ENCODE assay signal across 28 mouse cellular contexts in genomic region chr4:3064571-3064970, GRCm38 (mm10).
DNase-seq lines count a peak whose midpoint lies in the region; ATAC-seq lines count a peak whose summit lies in the region.
"Had no signal": no experiment of that assay in that cellular context is flagged by ENCODE, and none has a peak within 500 bp of the region (broad histone marks: within the 10 kb centered on the region; RNA-seq: fewer than 3 reads in every experiment).

No protein-coding gene starts in this region.

- H3K4me1 ChIP-seq in forebrain, embryonic 11.5 days (replicated peaks; ENCODE audit: control insufficient read depth, insufficient read depth, low read length), result no peaks in the 10 kb centered on the region
- no peaks in the 10 kb centered on the region for H3K4me1 ChIP-seq in forebrain, embryonic 12.5 days
- H3K4me1 ChIP-seq: embryonic facial prominence, embryonic 12.5 days; hindbrain, embryonic 12.5 days; intestine, embryonic 15.5 days; liver, embryonic 12.5 days; midbrain, embryonic 10.5 days; midbrain, embryonic 15.5 days had no signal

- H3K36me3 ChIP-seq in forebrain, embryonic 11.5 days (ENCODE audit: control insufficient read depth, insufficient read depth, low read length), result no peaks in the 10 kb centered on the region; the same call in 1 of the 2 replicates
- 0 out of 2 replicates have a peak, but pooled peaks cover 5% of the 10 kb centered on the region for H3K36me3 ChIP-seq in forebrain, embryonic 12.5 days (replicated peaks)
- H3K36me3 ChIP-seq: embryonic facial prominence, embryonic 12.5 days; hindbrain, embryonic 12.5 days; intestine, embryonic 15.5 days; liver, embryonic 12.5 days; midbrain, embryonic 10.5 days; midbrain, embryonic 15.5 days had no signal

- 32% methylated on average over 3 of the region's 3 CpGs for WGBS in forebrain, embryonic 11.5 days
- WGBS in forebrain, embryonic 12.5 days, result 39% methylated on average over 3 of the region's 3 CpGs

- no peak overlapping the region for H3K4me2 ChIP-seq in forebrain, embryonic 11.5 days (ENCODE audit: low read depth, low read length, severe bottlenecking)
- H3K4me2 ChIP-seq in forebrain, embryonic 12.5 days, result no peak overlapping the region
- H3K4me2 ChIP-seq: embryonic facial prominence, embryonic 12.5 days; hindbrain, embryonic 12.5 days; intestine, embryonic 15.5 days; liver, embryonic 12.5 days; midbrain, embryonic 15.5 days had no signal

- H3K9me3 ChIP-seq in forebrain, embryonic 11.5 days (ENCODE audit: control insufficient read depth, low read length), result peaks cover 82% of the 10 kb centered on the region
- peaks cover 86% of the 10 kb centered on the region for H3K9me3 ChIP-seq in forebrain, embryonic 12.5 days

- DNase-seq in forebrain, embryonic 11.5 days (ENCODE audit: low spot score), result peak; percentile 45
- DNase-seq in heart, postnatal 4 days, result peak; percentile 1
- no peak for DNase-seq in heart, adult 18-20 months
- DNase-seq in testis, postnatal 10 days (ENCODE audit: low spot score), result peak; percentile 12
- DNase-seq in testis, postnatal 14 days (ENCODE audit: low spot score), result no peak
- no peak for DNase-seq in embryo, embryonic 11 days
- DNase-seq: adrenal gland, postnatal 14 days; cerebellum, adult 11 months; cerebellum, postnatal 14 days; kidney, adult 2 months; layer of hippocampus, postnatal 36 days; left cerebral cortex, postnatal 4 days; liver, postnatal 0 days; right cerebral cortex, postnatal 4 days had no signal

- no peak overlapping the region for H3K27ac ChIP-seq in forebrain, embryonic 11.5 days (ENCODE audit: low read depth, low read length)
- no peak overlapping the region for H3K27ac ChIP-seq in forebrain, embryonic 12.5 days
- H3K27ac ChIP-seq: embryonic facial prominence, embryonic 12.5 days; heart, adult 2 months; hindbrain, embryonic 12.5 days; hindbrain, postnatal 0 days; intestine, embryonic 15.5 days; kidney, postnatal 0 days; liver, embryonic 12.5 days; macrophage; midbrain, embryonic 10.5 days; midbrain, embryonic 15.5 days; stomach, postnatal 0 days had no signal

- ATAC-seq in forebrain, embryonic 11.5 days (replicated peaks; ENCODE audit: low FRiP score), result no peak
- no peak for ATAC-seq in forebrain, embryonic 12.5 days (ENCODE audit: low FRiP score)
- ATAC-seq: CD4-positive, CD25-positive, alpha-beta regulatory T cell, adult 4 months; forebrain, embryonic 16.5 days; hindbrain, postnatal 0 days; intestine, embryonic 15.5 days; liver, embryonic 12.5 days; liver, postnatal 0 days; midbrain, embryonic 15.5 days had no signal

- no peaks in the 10 kb centered on the region for H3K27me3 ChIP-seq in forebrain, embryonic 11.5 days (ENCODE audit: control insufficient read depth, insufficient read depth, low read length)
- no peaks in the 10 kb centered on the region for H3K27me3 ChIP-seq in forebrain, embryonic 12.5 days
- H3K27me3 ChIP-seq: embryonic facial prominence, embryonic 12.5 days; hindbrain, embryonic 12.5 days; intestine, embryonic 15.5 days; liver, embryonic 12.5 days; midbrain, embryonic 15.5 days had no signal

- no peak overlapping the region for H3K9ac ChIP-seq in forebrain, embryonic 11.5 days (ENCODE audit: low read length)
- no peak overlapping the region for H3K9ac ChIP-seq in forebrain, embryonic 12.5 days
- H3K9ac ChIP-seq: embryonic facial prominence, embryonic 12.5 days; hindbrain, embryonic 12.5 days; intestine, embryonic 15.5 days; liver, embryonic 12.5 days; liver, postnatal 0 days; midbrain, embryonic 15.5 days had no signal

- H3K4me3 ChIP-seq in forebrain, embryonic 11.5 days (ENCODE audit: low read depth, low read length), result no peak overlapping the region
- H3K4me3 ChIP-seq in forebrain, embryonic 12.5 days (replicated peaks), result no peak overlapping the region
- H3K4me3 ChIP-seq: embryonic facial prominence, embryonic 12.5 days; heart, adult 2 months; hindbrain, embryonic 12.5 days; intestine, embryonic 15.5 days; liver, embryonic 12.5 days; midbrain, embryonic 10.5 days; midbrain, embryonic 15.5 days had no signal

Comparison
In these comparisons a context has a peak if more than half of its experiments do, and no peak if none do; other contexts are left out.
1. DNase-seq: peak in forebrain, embryonic 11.5 days (single experiment), heart, postnatal 4 days (single experiment) and testis, postnatal 10 days (single experiment); none in heart, adult 18-20 months (0 of 2), testis, postnatal 14 days (single experiment) and embryo, embryonic 11 days (single experiment).